Mouse (Mus musculus): ENCODE measurements around the gene Rreb1. TPM values are rescaled to one million over a fixed set of nuclear protein-coding genes. Genes with fewer than 3 reads are reported as not detected.

The Rreb1 gene
- polyA plus RNA-seq, 1 experiment from 2014 or later, result 6.1 TPM

GRCm38 (mm10) chr13:37845641-37846040 lies 67.4 kb downstream of the Rreb1 start:
- no peak for ATAC-seq (replicated peaks; ENCODE audit: insufficient number of reproducible peaks, low FRiP score, low TSS enrichment, low read depth)
- 83% methylated on average over 7 of the region's 7 CpGs for WGBS

GRCm38 (mm10) chr13:37846507-37846906 lies 68.3 kb downstream of the Rreb1 start:
- no peak overlapping the region for H3K4me2 ChIP-seq (ENCODE audit: low read depth, low read length)
- DNase-seq (ENCODE audit: low spot score), result no peak

More at GRCm38 (mm10) chr13:37845641-37846040, 67.4 kb downstream of the Rreb1 start:
- H3K36me3 ChIP-seq (replicated peaks; ENCODE audit: control insufficient read depth, insufficient read depth, low read depth, low read length), result no peaks in the 10 kb centered on the region
- H3K4me1 ChIP-seq (ENCODE audit: control insufficient read depth, insufficient read depth, low read length), result no peaks in the 10 kb centered on the region
- no peak overlapping the region for H3K27ac ChIP-seq (replicated peaks; ENCODE audit: low read depth, low read length)
- no peaks in the 10 kb centered on the region for H3K9me3 ChIP-seq (replicated peaks; ENCODE audit: control insufficient read depth, low read length)
- no peak overlapping the region for H3K9ac ChIP-seq (replicated peaks; ENCODE audit: low read length)
- H3K27me3 ChIP-seq (ENCODE audit: control insufficient read depth, insufficient read depth, low read length), result no peaks in the 10 kb centered on the region
- DNase-seq (ENCODE audit: low spot score), result no peak
- no peak overlapping the region for H3K4me2 ChIP-seq (ENCODE audit: low read depth, low read length)
- H3K4me3 ChIP-seq (ENCODE audit: low read depth, low read length), result no peak overlapping the region

GRCm38 (mm10) chr13:37846962-37847570 lies 68.9 kb downstream of the Rreb1 start:
- H3K9me3 ChIP-seq (replicated peaks; ENCODE audit: control insufficient read depth, low read length), result no peaks in the 10 kb centered on the region
- no peak overlapping the region for H3K4me2 ChIP-seq (ENCODE audit: low read depth, low read length)
- H3K4me1 ChIP-seq (ENCODE audit: control insufficient read depth, insufficient read depth, low read length), result no peaks in the 10 kb centered on the region
- no peaks in the 10 kb centered on the region for H3K36me3 ChIP-seq (replicated peaks; ENCODE audit: control insufficient read depth, insufficient read depth, low read depth, low read length)
- DNase-seq (ENCODE audit: low spot score), result no peak
- H3K27ac ChIP-seq (replicated peaks; ENCODE audit: low read depth, low read length), result no peak overlapping the region
- no peaks in the 10 kb centered on the region for H3K27me3 ChIP-seq (ENCODE audit: control insufficient read depth, insufficient read depth, low read length)
- no peak for ATAC-seq (replicated peaks; ENCODE audit: insufficient number of reproducible peaks, low FRiP score, low TSS enrichment, low read depth)
- no peak overlapping the region for H3K9ac ChIP-seq (replicated peaks; ENCODE audit: low read length)
- 76% methylated on average over 9 of the region's 9 CpGs for WGBS
- no peak overlapping the region for H3K4me3 ChIP-seq (ENCODE audit: low read depth, low read length)

More at GRCm38 (mm10) chr13:37846507-37846906, 68.3 kb downstream of the Rreb1 start:
- no peaks in the 10 kb centered on the region for H3K4me1 ChIP-seq (ENCODE audit: control insufficient read depth, insufficient read depth, low read length)
- ATAC-seq (replicated peaks; ENCODE audit: insufficient number of reproducible peaks, low FRiP score, low TSS enrichment, low read depth), result no peak
- H3K27ac ChIP-seq (replicated peaks; ENCODE audit: low read depth, low read length), result no peak overlapping the region
- 70% methylated on average over 11 of the region's 11 CpGs for WGBS
- H3K36me3 ChIP-seq (replicated peaks; ENCODE audit: control insufficient read depth, insufficient read depth, low read depth, low read length), result no peaks in the 10 kb centered on the region
- no peak overlapping the region for H3K9ac ChIP-seq (replicated peaks; ENCODE audit: low read length)
- no peaks in the 10 kb centered on the region for H3K9me3 ChIP-seq (replicated peaks; ENCODE audit: control insufficient read depth, low read length)
- H3K4me3 ChIP-seq (ENCODE audit: low read depth, low read length), result no peak overlapping the region
- H3K27me3 ChIP-seq (ENCODE audit: control insufficient read depth, insufficient read depth, low read length), result no peaks in the 10 kb centered on the region

- Histone ChIP-seq H3K27ac (replicated peaks; ENCODE audit: low read depth, low read length) (no peak overlapping the region), H3K9me3 (replicated peaks; ENCODE audit: control insufficient read depth, low read length) (no peaks in the 10 kb centered on the region), H3K4me2 (ENCODE audit: low read depth, low read length) (no peak overlapping the region), H3K36me3 (replicated peaks; ENCODE audit: control insufficient read depth, insufficient read depth, low read depth, low read length) (no peaks in the 10 kb centered on the region), H3K4me1 (ENCODE audit: control insufficient read depth, insufficient read depth, low read length) (no peaks in the 10 kb centered on the region), H3K27me3 (ENCODE audit: control insufficient read depth, insufficient read depth, low read length) (no peaks in the 10 kb centered on the region), H3K4me3 (ENCODE audit: low read depth, low read length) (no peak overlapping the region), H3K9ac (replicated peaks; ENCODE audit: low read length) (no peak overlapping the region)
- WGBS, result 61% methylated on average over 16 of the region's 17 CpGs
- no peak for DNase-seq (ENCODE audit: low spot score)
- ATAC-seq (replicated peaks; ENCODE audit: insufficient number of reproducible peaks, low FRiP score, low TSS enrichment, low read depth), result no peak
Observed at GRCm38 (mm10) chr13:37847601-37848358, 69.6 kb downstream of the Rreb1 start.

- Histone ChIP-seq H3K4me2 (ENCODE audit: low read depth, low read length) (no peak overlapping the region), H3K9me3 (replicated peaks; ENCODE audit: control insufficient read depth, low read length) (no peaks in the 10 kb centered on the region), H3K9ac (replicated peaks; ENCODE audit: low read length) (no peak overlapping the region), H3K36me3 (replicated peaks; ENCODE audit: control insufficient read depth, insufficient read depth, low read depth, low read length) (no peaks in the 10 kb centered on the region), H3K4me3 (ENCODE audit: low read depth, low read length) (no peak overlapping the region), H3K27me3 (ENCODE audit: control insufficient read depth, insufficient read depth, low read length) (no peaks in the 10 kb centered on the region), H3K4me1 (ENCODE audit: control insufficient read depth, insufficient read depth, low read length) (no peaks in the 10 kb centered on the region), H3K27ac (replicated peaks; ENCODE audit: low read depth, low read length) (no peak overlapping the region)
- DNase-seq (ENCODE audit: low spot score) (no peak), ATAC-seq (replicated peaks; ENCODE audit: insufficient number of reproducible peaks, low FRiP score, low TSS enrichment, low read depth) (no peak)
- 81% methylated on average over 5 of the region's 5 CpGs for WGBS
Observed at GRCm38 (mm10) chr13:37848438-37848837, 70.2 kb downstream of the Rreb1 start.

GRCm38 (mm10) chr13:37851617-37852016 lies 73.4 kb downstream of the Rreb1 start:
- peaks cover 3% of the 10 kb centered on the region for H3K4me1 ChIP-seq (ENCODE audit: control insufficient read depth, insufficient read depth, low read length)
- H3K9ac ChIP-seq (replicated peaks; ENCODE audit: low read length), result no peak overlapping the region
- no peak overlapping the region for H3K4me2 ChIP-seq (ENCODE audit: low read depth, low read length)
- ATAC-seq (replicated peaks; ENCODE audit: insufficient number of reproducible peaks, low FRiP score, low TSS enrichment, low read depth), result no peak
- 83% methylated on average over 5 of the region's 5 CpGs for WGBS
- DNase-seq (ENCODE audit: low spot score), result no peak
- H3K36me3 ChIP-seq (replicated peaks; ENCODE audit: control insufficient read depth, insufficient read depth, low read depth, low read length), result no peaks in the 10 kb centered on the region
- no peak overlapping the region for H3K27ac ChIP-seq (replicated peaks; ENCODE audit: low read depth, low read length)
- H3K4me3 ChIP-seq (ENCODE audit: low read depth, low read length), result no peak overlapping the region
- H3K27me3 ChIP-seq (ENCODE audit: control insufficient read depth, insufficient read depth, low read length), result no peaks in the 10 kb centered on the region
- H3K9me3 ChIP-seq (replicated peaks; ENCODE audit: control insufficient read depth, low read length), result no peaks in the 10 kb centered on the region

- 85% methylated on average over 3 of the region's 3 CpGs for WGBS
- H3K36me3 ChIP-seq (replicated peaks; ENCODE audit: control insufficient read depth, insufficient read depth, low read depth, low read length), result no peaks in the 10 kb centered on the region
- H3K27me3 ChIP-seq (ENCODE audit: control insufficient read depth, insufficient read depth, low read length), result no peaks in the 10 kb centered on the region
- H3K9ac ChIP-seq (replicated peaks; ENCODE audit: low read length), result no peak overlapping the region
- no peak for ATAC-seq (replicated peaks; ENCODE audit: insufficient number of reproducible peaks, low FRiP score, low TSS enrichment, low read depth)
- H3K4me3 ChIP-seq (ENCODE audit: low read depth, low read length), result no peak overlapping the region
- H3K27ac ChIP-seq (replicated peaks; ENCODE audit: low read depth, low read length), result no peak overlapping the region
- DNase-seq (ENCODE audit: low spot score), result no peak
- H3K9me3 ChIP-seq (replicated peaks; ENCODE audit: control insufficient read depth, low read length), result no peaks in the 10 kb centered on the region
- H3K4me2 ChIP-seq (ENCODE audit: low read depth, low read length), result no peak overlapping the region
- peaks cover 3% of the 10 kb centered on the region for H3K4me1 ChIP-seq (ENCODE audit: control insufficient read depth, insufficient read depth, low read length)
Observed at GRCm38 (mm10) chr13:37852850-37853249, 74.7 kb downstream of the Rreb1 start.

GRCm38 (mm10) chr13:37853441-37853840 lies 75.2 kb downstream of the Rreb1 start:
- H3K9ac ChIP-seq (replicated peaks; ENCODE audit: low read length), result no peak overlapping the region
- ATAC-seq (replicated peaks; ENCODE audit: insufficient number of reproducible peaks, low FRiP score, low TSS enrichment, low read depth) (no peak), DNase-seq (ENCODE audit: low spot score) (no peak)
- no peak overlapping the region for H3K4me3 ChIP-seq (ENCODE audit: low read depth, low read length)
- no peaks in the 10 kb centered on the region for H3K36me3 ChIP-seq (replicated peaks; ENCODE audit: control insufficient read depth, insufficient read depth, low read depth, low read length)
- H3K4me1 ChIP-seq (ENCODE audit: control insufficient read depth, insufficient read depth, low read length), result peaks cover 3% of the 10 kb centered on the region
- no peaks in the 10 kb centered on the region for H3K9me3 ChIP-seq (replicated peaks; ENCODE audit: control insufficient read depth, low read length)
- 50% methylated on average over 4 of the region's 4 CpGs for WGBS
- H3K27ac ChIP-seq (replicated peaks; ENCODE audit: low read depth, low read length), result no peak overlapping the region
- no peak overlapping the region for H3K4me2 ChIP-seq (ENCODE audit: low read depth, low read length)
- H3K27me3 ChIP-seq (ENCODE audit: control insufficient read depth, insufficient read depth, low read length), result no peaks in the 10 kb centered on the region
